Mouse (Mus musculus): Measurements from ENCODE around the gene Col4a1. TPM values are rescaled to one million over a fixed set of nuclear protein-coding genes. Genes with fewer than 3 reads are reported as not detected.

The Col4a1 gene
- total and polyA plus RNA-seq, 3 experiments, result 260 to 455 (median 293) TPM

DNA sequence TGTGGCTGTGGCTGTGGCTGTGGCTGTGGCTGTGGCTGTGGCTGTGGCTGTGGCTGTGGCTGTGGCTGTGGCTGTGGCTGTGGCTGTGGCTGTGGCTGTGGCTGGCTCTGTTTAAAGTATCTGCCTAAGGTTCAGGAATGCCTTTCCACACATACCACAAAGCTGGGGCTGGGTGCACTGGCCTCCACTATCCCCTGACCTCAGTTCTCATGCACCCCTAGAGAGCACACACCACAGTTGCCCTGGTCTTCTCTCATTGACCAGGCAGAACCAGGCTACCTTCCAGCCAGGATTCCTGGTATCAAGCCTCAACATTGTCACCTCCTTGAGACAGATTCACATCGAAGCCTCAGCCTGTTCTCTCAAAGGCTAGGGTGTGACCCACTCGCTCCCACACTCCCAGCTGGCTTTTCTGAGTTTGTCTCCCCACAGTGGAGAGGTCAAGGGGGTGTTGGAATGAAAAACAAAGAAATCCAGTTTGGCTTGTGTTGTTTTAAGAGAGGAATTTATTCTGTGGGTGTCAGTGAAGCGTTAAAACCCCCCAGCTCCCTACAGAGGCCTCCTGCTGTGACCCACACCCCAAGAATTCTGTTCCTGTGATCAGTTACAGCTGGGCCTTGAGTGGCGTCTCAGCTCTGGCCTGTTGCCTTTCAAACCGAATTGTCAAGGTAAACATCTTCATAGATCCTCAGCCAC, 15.2 kb upstream of the Col4a1 start:
- no peak for DNase-seq

DNA sequence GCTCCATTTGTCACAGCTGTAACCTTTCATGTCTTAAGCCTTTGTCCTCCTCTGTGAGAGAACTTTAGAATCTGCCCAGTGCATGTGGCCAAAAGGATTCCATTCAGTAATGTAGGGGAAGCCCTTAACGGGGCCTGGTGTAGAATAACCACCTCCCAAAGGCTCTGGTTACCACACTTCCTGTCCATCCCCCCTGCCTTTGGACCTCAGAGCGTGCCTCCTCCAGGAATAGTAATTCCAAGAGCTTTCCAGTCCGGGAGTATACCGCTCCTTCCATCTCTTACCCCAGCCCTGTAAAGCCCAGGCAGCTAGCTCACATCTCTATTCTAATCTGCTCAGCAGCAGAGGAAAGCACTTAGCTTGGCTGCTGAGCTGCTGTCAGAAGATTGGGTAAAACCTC, 14.7 kb upstream of the Col4a1 start:
- no peak for DNase-seq

DNA sequence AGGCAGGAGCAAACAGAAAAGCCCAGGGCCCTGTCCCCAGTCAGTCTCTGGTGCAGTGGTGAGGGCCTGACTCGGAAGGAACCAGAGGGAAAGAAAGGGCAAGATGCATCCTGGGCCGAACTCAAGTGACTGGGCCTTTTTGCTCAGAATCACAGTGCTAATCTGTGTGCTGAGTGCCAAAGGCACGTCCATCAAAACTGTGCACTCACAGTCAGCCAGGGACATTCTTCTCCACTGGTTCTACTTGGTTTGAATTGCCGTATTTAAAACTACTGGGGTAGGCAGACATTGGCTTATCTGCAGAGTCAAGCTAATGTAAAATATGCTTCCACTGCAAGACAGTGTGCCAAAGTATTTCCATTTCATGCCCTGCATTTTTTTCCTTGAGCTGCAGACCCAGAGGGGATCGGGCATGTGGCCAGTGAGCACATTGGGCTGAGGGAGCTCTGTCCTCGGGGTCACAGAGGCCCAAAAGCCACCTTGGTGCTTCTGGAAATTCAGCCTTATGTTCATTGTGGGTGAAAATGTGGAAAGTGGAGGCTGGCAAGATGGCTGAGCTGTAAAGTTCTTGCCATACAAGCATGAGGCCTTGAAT, 12.3 kb upstream of the Col4a1 start:
- no peak for DNase-seq

DNA sequence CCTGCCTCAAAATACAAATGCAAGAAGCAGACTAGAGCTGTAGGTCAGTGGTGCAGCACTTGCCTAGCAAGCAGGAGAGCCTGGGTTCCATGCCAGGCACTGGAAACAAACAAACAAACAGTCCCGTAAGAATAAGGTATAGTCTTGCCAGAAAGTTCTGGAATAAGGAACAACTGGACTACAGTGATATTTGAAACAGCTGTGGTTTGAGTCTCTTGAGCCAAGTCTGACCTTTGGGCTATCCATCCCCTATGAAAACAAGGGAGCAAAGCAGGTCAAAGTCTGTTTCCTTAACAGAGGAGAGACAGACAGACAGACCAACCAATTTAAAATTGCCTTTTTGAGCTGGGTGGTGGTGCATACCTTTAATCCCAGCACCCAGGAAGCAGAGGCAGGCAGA, 11.1 kb upstream of the Col4a1 start:
- DNase-seq, result no peak

DNA sequence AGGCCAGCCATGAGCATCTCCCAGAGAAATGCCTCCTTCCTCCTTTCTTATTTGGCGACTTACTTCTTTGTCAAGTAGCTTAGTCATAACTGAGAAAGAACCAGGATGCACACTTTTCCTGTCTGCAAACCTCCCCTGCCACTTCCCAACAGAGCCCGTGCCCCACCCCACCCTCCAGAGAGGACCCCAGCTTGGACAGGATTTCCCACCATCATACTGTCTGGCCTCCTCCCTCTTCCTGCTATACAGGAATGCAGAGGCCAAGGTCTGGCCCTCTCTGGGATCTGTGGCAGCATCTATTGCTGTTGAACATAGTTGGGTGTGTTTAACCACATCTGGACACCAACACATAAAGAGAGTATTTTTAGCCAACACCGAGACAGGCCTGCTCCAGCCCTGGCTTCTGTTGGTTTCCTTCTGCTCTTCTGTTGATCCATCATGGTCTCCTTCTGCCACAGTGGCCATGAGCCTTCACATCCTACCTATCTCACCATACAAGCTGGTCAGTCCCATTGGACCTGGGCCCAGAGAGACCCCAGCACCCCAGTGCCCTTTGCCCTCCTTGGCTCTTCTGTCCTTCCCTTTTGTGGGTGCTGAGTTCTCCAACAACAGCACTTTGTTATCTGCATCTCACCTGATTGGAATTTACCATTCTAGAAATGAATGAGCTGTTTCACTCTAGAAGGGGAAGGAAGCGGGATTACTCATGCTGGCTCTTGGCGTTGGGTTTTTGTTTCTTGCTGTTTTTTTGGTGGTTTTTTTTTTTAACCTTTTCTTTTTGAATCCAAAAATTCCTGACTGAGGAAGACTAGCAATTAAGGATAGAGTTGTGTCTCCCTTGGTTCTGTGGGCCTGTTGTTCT, 10.3 kb upstream of the Col4a1 start:
- DNase-seq, result peak; percentile 60

DNA sequence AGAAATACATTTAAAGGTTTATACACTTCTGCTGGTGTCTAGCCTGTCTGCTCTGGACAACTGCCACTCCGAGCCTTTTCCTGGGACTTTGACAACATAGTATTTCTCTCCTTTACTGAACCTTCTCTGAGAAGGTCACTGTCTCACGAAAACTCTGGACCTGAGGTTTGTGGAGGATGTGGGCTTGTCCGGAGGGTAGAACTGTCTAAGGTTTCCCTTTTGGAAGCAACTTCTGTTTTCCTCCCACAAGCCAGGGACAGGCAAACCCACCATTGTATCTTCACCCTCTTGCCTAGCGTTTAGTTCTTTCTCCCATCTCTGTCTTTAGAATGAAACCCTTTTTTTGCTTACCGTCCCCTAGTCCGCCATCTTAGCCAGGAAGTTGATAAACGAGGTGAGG, 9.2 kb upstream of the Col4a1 start:
- no peak for DNase-seq

DNA sequence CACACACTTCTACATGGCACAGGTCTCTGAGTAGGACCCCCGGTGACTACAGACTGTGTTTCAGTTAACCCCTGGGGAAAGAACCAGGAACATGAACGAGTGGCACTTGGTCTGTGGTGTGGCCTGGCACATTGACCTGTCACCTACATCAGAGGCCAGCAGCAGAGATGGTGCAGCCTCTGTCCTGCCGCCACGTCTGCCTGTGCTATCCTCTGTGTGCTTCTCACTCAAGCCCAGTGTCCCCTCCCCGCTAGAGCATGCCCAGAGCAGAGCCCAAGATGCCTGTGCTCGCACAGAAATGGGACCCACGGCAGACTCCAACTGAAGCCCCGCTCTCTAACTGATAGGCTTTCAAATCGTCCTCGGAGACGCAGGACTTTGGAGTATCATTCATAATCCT, 6.8 kb upstream of the Col4a1 start:
- no peak for DNase-seq

DNA sequence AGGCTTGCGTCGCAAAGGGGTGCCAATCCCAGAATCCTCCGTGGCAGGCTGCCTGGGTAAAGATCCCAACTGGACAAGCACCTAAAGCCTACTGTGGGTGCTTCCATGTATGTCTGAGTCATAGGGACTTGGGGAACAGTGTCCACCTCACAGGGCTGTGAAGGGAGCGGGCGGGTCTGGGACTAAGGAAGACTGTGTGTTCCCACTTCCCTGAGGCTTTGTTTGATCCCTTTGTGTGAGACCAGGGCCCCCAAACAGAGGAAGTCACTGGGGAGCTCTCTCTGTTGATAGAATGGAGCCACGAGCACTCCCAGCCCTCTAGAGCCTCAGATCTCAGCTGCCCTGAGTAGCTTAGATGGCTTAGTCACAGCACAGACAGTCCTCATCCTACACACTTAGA, 3.5 kb upstream of the Col4a1 start:
- no peak for DNase-seq

DNA sequence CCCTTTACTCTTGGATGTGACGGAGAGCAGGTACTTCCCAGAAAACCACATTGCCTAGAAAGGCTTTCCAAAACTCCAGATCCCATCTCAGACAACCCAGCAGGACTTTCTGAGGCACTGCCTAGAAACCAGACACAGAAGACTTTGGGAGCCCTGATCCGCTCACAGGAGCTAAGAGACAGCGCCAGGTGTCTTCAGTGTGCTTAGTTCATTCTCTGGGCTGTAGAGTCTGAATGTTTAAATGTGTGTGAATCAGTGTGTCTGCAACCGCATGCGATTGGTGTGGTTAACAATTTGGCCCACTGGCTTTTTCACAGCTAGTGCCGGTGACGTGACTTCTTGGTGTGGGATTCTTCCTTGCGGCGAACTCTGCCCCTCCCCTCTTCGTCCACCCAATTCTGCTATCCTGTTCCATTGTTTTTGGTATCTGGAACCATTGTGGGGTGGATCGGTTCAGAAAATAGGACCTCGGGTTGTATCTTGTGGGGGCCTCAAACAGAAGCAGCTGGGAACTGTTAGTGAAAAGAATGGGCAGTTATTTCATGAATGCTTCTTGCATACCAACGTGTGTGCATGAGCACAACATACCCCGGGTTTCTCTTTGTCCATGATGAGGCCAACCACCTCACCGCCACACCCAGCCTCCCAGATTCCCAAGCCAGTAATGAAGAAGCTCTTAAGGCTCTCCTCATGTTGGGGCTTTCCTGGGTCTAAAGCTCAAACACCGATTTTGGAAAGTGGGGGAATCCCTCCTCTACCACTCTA, 2.7 kb upstream of the Col4a1 start:
- DNase-seq, result no peak

DNA sequence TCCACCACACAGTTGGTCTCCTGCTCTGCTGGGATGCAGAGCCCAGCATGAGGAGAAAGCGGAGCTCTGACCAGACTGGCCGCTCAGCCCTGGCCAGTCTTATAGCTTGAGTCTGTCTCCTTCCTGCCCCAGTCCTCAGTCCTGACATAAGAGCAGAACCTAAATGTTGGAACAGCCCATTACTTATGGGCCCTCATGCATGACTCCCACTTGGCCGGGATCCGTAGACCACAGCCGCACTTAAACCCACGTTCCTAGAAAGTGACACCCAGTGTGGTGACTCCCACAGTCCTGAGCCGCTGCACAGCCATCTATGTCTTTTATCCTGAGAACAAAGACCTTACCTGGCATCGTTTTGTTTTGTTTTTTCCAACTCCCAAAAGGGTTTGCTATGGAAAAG, 2.0 kb upstream of the Col4a1 start:
- DNase-seq, result no peak

DNA sequence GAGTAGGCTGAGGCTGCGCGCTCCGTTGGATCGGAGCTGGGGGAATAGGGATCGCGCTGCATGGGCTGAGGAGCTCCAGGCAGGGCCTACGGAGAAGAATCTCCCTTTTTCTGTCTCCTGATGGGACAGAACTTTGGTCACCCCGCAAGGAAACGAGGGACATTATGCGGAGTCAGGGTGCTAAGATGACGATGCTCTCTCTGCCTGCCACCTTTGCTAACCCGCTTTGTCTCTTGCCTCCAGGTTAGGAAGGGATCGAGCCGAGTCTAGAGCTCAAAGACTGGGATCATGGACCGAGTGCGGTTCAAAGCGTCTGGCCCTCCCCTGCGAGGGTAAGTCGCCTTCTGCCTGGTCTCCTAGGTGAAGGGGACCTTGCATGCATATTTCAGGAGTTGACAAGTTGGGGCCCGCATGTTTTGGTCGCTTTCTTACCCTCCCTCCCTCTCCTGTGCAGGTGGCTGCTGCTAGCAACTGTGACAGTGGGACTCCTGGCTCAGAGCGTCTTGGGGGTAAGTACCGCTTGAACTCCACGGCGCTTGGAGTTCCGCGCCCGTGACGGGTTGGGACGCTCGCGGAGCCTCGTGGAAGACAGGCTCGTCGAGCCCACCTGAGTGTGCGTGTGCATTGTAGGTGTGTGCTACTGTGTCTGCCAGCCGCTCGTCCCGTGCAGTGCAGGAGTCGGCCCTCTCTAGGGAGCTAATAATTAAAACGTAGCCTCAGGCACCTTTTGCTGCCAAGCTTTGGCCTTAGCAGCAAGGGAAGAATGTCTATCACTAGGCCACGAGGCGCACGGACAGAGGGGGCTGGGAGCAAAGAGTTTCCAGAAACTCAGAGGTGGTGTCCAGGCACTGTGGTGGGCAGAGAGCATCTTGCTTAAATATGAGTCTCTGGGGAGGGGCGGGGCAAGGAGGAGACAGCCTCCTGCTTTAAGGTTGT, 818 bp upstream of the Col4a1 start:
- DNase-seq, result peak; percentile 72

DNA sequence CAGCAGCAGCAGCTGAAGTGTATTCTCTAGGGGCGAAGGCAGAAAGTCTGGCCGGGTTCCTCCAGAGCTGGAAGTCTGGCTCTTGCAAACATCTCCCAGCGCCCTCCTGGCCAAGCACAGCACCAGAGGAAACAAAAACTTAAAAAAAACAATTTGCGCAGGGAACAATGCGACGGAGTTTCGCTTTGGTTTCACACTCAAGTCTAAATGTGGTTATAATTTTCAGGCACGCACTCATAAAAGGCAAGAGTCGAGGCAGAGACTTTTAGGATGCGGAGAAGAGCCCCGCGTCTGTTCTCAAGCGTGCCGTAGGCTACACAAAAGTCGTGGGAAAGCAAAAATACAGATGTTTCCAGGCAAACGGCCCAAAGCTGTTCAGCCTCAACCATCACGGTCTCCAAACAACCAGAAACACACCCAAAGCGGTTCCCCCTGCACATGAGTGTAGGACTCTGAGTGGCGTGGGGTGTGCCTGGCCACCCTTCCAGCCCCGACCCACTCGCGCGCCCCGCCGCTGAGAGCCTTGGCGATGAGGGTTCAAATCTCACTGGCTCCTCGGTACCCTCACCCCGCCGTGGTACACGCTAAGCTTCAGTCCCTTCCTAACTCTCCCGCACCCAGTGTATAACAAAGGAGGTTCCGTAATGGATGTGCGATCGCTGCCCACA, 811 bp downstream of the Col4a1 start:
- peak; percentile 70 for DNase-seq

DNA sequence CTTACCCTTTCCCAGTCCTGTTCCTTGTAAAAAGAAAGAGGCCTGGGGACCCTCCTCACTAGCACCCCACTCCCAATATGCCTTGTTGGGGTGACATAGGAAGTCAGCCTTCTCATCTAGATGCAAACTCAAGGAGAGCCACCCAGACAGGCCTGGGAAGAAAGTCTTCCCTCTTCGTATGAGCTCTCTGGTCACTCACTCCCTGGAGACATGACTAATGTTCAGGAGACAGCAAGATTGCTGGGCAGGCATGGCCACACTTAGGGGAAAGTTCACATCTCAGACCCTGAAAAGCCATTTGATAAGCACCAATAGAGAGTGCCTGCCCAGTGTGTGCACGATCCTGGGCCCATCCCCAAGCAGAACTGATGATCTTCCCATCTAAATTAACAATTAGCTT, 2.6 kb downstream of the Col4a1 start:
- peak; percentile 52 for DNase-seq

DNA sequence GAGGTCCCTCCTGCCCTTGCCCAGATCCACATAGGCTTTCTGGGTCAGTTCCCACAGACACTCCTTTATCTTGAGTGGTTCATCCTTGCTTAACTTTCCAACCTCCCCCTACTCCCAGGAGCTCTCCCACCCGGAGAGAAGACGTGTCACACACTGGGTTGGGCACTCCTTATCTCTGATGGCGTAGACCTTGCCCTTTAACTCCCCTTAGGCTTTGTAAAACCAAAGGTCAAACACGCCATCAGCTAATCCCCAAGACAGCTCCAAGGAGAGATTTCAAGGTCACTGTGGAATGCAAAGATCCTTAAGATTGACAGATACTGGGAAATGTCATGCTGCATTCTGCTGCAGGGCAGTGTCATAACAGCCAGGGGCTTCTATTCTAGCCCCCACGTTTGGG, 3.4 kb downstream of the Col4a1 start:
- DNase-seq, result peak; percentile 48

DNA sequence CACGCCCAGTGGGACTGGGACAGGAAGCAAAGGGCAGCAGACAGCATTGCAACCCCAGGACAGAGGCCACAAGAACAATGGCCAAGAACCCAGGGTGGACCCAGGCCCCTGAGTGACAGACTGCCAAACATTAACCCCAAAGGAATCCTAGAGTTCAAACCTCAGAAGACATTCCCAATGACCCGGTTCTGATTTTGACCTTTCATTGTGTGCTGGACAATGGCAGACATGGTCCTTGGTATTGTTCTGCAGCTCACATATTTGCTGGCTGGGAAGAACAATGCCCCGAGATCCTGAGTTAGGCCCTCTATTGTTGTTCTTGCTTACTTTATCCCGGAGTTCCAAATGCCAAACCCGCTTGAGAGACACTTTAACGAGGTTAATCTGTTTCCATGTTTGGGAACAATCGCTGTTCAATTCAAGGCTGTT, 4.0 kb downstream of the Col4a1 start:
- no peak for DNase-seq

DNA sequence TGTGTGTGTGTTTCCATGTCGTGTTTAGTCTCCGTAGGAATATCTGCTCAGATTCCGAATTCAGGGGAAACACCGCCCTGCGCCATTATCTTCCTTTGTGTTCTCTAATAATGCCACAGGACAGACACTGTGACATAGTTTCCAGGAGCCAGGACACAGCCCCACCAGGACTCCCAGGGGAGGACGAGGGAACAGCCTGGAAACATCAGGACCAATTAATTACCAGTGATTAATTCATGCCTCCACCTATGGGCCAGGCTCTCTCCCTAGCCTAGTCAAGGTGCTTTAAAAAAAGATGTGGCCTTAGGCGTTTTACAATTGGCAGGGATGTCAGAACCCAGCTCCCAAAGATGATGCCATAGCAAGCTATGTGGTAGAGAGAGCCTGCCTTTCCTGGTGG, 5.2 kb downstream of the Col4a1 start:
- no peak for DNase-seq

DNA sequence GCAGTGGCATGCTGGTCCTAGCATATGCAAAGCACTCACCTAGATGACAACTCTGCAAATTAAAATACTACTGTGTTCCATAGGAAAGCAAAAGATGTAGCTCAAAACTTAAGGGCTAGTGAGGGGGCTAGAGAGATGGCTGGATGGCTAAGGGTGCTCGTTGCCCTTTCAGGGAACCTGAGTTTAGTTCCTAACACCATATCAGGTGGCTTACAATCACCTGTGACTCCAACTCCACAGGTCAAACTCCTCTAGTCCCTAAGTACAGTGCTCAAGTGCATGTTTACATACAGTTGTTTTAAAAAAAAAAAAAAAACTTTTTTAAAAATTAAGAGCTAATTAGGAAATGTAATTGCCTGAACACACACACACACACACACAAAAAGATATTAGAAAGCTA, 7.1 kb downstream of the Col4a1 start:
- DNase-seq, result no peak

DNA sequence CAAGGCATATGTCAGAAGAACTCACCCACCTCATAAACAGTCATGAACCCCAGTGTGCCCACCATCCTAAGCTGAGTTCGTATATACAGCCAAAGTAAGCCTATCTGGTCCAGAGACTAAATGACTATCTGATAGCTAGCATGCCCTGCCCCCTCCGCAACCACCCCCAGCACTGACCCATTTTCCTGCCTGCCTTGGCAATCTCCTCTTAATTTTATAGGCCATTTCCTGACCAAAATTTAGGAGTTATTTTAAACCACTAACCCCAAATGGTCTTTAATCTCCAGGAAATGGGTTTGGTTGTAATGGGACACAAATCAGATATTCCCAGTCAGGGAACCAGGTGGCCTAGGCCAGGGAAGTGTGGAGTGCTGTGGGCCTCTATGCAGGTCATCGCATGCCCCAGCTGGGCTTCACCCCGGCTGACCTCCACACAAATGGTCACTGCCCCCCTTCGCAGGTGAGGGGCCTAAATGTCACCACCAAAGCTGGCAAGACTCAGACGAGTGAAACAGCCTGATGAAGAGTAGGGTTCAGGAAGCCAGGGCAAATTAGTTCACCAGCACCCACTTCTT, 8.5 kb downstream of the Col4a1 start:
- no peak for DNase-seq

DNA sequence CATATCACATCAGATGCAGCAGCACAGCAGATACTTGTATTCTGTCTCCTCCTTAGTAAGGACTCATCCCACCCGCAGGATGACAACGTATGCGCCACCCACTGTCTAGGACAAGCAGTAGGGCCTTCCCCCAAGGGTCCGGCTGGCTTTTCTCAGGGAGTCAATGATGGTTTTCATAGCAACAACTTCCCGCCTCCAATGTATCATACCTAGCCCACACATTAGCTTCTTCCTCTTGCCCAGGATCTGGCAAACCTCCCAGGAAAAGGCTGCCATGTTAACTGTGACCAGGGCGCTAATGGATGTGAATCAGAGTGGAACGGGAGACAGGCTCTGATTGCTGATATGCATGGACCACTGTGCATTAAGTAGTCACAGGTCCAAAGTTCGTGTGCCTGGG, 12.2 kb downstream of the Col4a1 start:
- no peak for DNase-seq

DNA sequence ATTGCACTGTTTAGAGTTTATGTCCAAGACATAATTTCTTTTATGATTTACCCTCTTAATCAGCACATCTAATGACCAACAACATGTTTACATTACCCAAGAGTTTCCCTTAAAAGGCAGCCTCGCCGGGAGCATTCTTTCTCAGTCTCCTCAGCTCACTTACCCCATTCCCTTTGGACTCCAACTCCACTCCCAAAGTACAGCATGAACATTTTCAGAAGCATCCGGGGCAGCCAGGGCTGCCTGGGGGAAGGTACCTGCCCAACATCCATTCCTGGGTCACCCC, 13.4 kb downstream of the Col4a1 start:
- no peak for DNase-seq

Measured in adrenal gland, adult 2 months (tissue).